Mouse (Mus musculus) midbrain, embryonic 10.5 days (tissue): Measurements from ENCODE around the gene Mmel1. TPM values are rescaled to one million over a fixed set of nuclear protein-coding genes. Genes with fewer than 3 reads are reported as not detected.

Experiments
- DNase-seq: peaks from one replicate; pipeline ENCODE4 v3.0.0-alpha.2; 2017; ENCODE audit warnings: low spot score
- H3K27ac ChIP-seq: fragments of 300-500 bp; sonication (generic); replicated peaks from 2 replicates; pipeline ENCODE4 v1.5.1; 2016; ENCODE audit warnings: mild to moderate bottlenecking
- H3K27me3 ChIP-seq: fragments of 300-500 bp; sonication (generic); 2 replicates; pipeline ENCODE4 v1.6.1; 2016; ENCODE audit warnings: low read depth, mild to moderate bottlenecking; ENCODE audit not compliant: poor library complexity, severe bottlenecking
- H3K36me3 ChIP-seq: fragments of 300-500 bp; sonication (generic); 2 replicates; pipeline ENCODE4 v1.6.1; 2016; ENCODE audit warnings: mild to moderate bottlenecking, moderate library complexity
- H3K4me1 ChIP-seq: fragments of 300-500 bp; sonication (generic); 2 replicates; pipeline ENCODE4 v1.6.1; 2016
- H3K4me3 ChIP-seq: fragments of 300-500 bp; sonication (generic); 2 replicates; pipeline ENCODE4 v1.5.1; 2016; ENCODE audit warnings: mild to moderate bottlenecking, moderate library complexity
- H3K9me3 ChIP-seq: fragments of 300-500 bp; sonication (generic); replicated peaks from 2 replicates; pipeline ENCODE4 v1.6.1; 2016; ENCODE audit warnings: mild to moderate bottlenecking
- WGBS: fragments of 180-500 bp; shearing (Covaris S2); methylation state at CpG from one replicate; pipeline ENCODE4 v1.1.7; 2016; 5-methylcytosine and 5-hydroxymethylcytosine counted together
- polyA plus RNA-seq: library from polyadenylated mRNA; unstranded; fragments of >200 nt; fragmentation: Nextera tagmentation; extraction: Ambion mirVana; gene quantifications from 2 replicates; pipeline ENCODE4 v1.2.1, GENCODE M21; 2016

Mmel1 gene
- polyA plus RNA-seq, 1 experiment from 2014 or later: 0.35 TPM

DNA sequence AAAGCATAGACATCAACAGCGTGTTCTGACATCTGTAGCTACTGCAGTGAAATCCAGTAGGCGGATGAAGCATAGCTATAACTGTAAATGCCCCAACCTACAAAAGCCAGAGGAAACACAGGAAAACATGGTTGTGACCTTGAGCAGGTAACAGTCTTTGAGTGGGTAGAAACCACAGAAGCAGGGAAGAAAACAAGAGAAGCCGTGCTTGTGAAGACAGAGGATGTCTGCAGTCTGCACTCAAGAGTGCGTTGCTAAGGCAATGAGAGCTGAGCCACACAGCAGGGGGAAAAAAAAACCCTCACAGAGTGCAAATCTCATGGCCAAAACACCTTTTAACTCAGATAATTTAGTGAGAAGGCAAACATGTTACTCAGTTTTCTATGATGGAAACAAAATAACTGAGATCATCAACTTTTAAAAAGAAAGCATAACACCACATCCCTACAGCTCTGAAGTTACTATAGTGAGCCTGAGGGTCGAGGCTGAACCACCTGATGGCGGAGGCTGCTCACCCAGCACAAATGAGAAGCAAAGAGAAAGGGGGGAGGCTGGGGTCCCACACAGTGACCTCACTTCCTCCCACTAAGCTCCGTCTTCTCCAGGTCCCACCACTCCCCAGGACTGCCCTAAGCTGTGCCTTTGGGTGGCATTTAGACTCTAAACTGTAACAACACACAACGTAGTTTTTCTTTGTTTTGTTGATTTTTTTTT lies 67.3 kb downstream of the Mmel1 start:
- H3K9me3 ChIP-seq: no peaks in the 10 kb centered on the region
- no peak for DNase-seq
- no peak overlapping the region for H3K4me3 ChIP-seq
- H3K36me3 ChIP-seq: no peaks in the 10 kb centered on the region
- 57% methylated on average over 8 of the region's 8 CpGs for WGBS
- H3K27me3 ChIP-seq: 0 out of 2 replicates have a peak, but pooled peaks cover 4% of the 10 kb centered on the region
- peak overlapping the region; percentile 38 for H3K27ac ChIP-seq
- peaks cover 20% of the 10 kb centered on the region for H3K4me1 ChIP-seq

DNA sequence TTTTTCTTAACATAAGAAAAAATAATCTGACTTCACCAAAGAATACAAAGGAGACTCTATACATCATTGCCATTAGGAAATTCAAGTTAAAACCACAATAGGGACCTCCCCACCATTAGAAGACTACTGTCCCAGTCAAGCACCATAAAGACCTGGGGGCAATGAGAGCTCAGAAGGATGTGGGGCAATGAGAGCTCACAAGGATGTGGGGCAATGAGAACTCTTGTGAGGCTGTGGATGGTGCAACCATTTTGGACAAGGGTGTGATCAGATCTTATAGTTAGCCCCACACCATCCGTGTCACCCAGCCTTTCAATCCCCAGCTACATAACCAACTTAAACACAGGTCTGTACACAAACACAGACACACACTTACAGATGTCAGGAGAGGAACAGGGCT lies 68.4 kb downstream of the Mmel1 start:
- no peak overlapping the region for H3K4me3 ChIP-seq
- H3K36me3 ChIP-seq: no peaks in the 10 kb centered on the region
- 74% methylated on average over 1 of the region's 1 CpGs for WGBS
- H3K27ac ChIP-seq: no peak overlapping the region
- 0 out of 2 replicates have a peak, but pooled peaks cover 7% of the 10 kb centered on the region for H3K9me3 ChIP-seq
- peaks cover 20% of the 10 kb centered on the region for H3K4me1 ChIP-seq
- H3K27me3 ChIP-seq: no peaks in the 10 kb centered on the region
- DNase-seq: no peak

DNA sequence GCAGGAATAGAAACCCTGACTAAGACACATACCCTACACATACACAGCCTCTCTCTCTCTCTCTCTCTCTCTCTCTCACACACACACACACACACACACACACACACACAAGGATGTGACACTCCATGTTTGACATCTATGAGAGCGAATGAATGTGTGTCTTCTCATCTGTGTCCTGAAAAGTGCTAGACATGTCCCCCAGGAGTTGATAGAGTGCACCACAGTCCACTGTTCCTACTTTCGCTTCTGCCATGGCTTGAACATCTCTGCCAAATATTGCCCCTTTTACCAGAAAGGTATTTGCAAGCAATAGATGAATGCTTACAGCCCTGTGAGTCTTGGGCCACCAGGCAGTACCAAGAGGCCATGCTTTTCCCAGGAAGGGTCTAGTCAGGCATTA lies 70.8 kb downstream of the Mmel1 start:
- no peak for DNase-seq
- H3K9me3 ChIP-seq: 0 out of 2 replicates have a peak, but pooled peaks cover 7% of the 10 kb centered on the region
- no peaks in the 10 kb centered on the region for H3K27me3 ChIP-seq
- no peak overlapping the region for H3K4me3 ChIP-seq
- no peaks in the 10 kb centered on the region for H3K36me3 ChIP-seq
- H3K4me1 ChIP-seq: peaks cover 26% of the 10 kb centered on the region
- 84% methylated on average over 2 of the region's 2 CpGs for WGBS
- no peak overlapping the region for H3K27ac ChIP-seq

DNA sequence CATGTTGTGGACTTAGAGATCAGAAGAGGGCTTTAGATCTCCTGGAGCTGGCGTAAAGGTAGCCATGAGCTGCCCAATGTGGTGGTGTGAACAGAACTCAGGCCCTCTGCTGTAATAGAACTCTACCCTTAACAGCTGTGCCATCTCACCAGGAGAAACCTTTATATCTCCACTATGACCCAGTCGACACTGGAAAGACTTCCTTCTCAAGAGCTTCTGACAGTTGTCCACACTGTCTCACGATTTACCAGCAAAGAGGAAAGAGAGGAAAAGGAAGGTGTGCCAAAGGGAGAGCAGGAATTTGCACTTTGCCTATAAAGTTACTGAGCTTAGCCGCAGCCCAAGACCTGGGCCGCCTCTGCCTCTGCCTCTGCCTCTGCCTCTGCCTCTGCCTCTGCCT lies 72.4 kb downstream of the Mmel1 start:
- Histone ChIP-seq H3K9me3 (0 out of 2 replicates have a peak, but pooled peaks cover 7% of the 10 kb centered on the region), H3K27ac (no peak overlapping the region), H3K36me3 (no peaks in the 10 kb centered on the region), H3K27me3 (no peaks in the 10 kb centered on the region), H3K4me3 (no peak overlapping the region), H3K4me1 (peaks cover 32% of the 10 kb centered on the region)
- no peak for DNase-seq
- WGBS: 96% methylated on average over 5 of the region's 5 CpGs

DNA sequence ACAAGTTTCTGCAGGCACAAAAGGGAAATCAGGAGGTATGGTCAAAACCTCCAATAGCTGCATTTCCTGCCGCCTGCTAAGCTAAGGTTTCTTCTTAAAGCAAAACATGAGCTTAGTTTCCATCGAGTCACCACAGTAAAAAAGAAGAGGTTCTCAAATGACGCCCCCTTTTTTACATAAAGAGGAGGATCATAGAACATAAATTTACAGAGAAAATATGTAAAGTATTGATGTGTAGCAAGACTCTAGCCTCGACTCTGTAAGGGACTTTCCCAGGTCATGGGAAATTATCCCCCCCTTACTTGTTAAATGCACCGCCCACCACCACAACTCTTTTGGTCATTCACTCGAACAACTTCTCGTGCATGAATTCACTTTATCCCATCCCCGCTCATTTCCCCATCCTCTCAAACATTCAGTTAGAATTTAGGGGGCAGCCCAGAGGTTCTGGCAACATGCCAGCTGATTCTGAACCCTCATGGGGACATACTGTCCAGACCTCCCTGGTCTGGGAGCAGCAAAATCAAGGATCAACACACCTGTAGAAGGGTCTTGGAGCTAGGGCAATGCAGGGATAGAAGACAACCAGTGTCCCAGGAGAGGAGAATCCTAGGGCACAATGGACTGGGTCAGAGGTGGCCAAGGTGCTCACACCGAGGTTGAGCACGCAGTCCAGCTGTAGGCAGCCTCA lies 73.4 kb downstream of the Mmel1 start:
- Histone ChIP-seq H3K27me3 (no peaks in the 10 kb centered on the region), H3K4me1 (peaks cover 38% of the 10 kb centered on the region), H3K4me3 (no peak overlapping the region), H3K36me3 (no peaks in the 10 kb centered on the region), H3K9me3 (0 out of 2 replicates have a peak, but pooled peaks cover 7% of the 10 kb centered on the region), H3K27ac (no peak overlapping the region)
- DNase-seq: no peak
- WGBS: 89% methylated on average over 10 of the region's 10 CpGs

DNA sequence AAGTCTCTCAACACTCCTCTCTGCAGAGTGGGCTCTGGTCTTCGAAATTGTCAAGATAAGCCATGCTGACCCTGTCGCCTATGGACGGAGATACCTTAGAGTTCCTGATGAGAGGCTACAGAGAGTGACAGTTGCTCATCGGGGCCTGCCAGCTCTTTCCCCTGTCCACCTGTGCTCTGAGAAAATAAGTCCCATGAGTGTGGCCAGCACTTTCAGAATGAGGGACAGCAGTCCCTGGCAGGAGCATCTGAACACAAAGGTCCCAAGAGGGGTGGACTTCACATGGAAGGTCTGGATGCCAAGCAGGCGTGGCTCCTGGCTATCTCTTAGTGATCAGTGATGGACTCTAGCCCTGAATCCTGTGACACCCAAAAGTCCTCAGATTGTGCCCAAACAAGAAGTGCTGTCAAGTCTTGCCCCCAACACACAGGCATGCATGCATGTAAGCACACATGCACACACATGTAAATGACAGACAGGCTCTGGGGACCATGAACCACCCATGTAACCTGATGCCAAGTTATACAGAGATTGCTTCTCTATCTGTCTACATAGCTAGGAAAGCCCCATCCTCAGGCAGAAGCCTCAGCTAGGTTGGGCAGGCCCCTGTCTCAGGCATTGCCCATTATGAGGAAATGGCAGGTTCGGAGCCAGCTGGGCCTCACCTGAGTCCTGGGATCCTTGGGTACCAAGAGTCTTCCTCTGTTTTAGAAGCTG lies 74.1 kb downstream of the Mmel1 start:
- no peak for DNase-seq
- Histone ChIP-seq H3K4me1 (peaks cover 44% of the 10 kb centered on the region), H3K9me3 (0 out of 2 replicates have a peak, but pooled peaks cover 7% of the 10 kb centered on the region), H3K36me3 (no peaks in the 10 kb centered on the region), H3K4me3 (peak overlapping the region; percentile 28; the same call in 1 of the 2 replicates), H3K27me3 (no peaks in the 10 kb centered on the region), H3K27ac (peak overlapping the region; percentile 61)
- WGBS: 91% methylated on average over 6 of the region's 6 CpGs

DNA sequence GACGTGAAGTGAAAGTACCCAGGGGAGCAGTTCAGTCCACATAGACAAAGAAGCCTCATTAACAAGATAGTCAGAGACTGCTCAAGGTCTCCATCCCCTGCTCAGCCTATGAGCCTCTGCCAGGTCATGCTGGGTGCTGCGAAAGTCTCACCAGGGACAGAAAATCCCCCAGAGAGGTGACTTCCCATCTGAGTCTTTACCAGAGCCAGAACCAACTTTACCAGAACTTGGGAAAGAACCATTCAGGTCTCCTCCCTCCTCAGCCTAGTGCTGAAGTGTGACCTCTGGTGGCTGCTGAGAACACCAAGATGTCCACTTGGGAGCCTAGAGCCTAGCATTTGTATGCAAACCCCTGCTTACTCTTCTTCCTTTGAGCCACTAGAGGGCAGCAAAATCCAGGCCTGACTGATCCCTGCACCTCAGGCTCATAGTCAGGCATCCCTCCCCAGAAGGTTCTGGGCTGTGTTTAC lies 74.8 kb downstream of the Mmel1 start:
- H3K9me3 ChIP-seq: 0 out of 2 replicates have a peak, but pooled peaks cover 7% of the 10 kb centered on the region
- peak overlapping the region; percentile 61 for H3K27ac ChIP-seq
- peaks cover 6% of the 10 kb centered on the region; the same call in 1 of the 2 replicates for H3K27me3 ChIP-seq
- 30% methylated on average over 2 of the region's 2 CpGs for WGBS
- H3K4me3 ChIP-seq: peak overlapping the region; percentile 28; the same call in 1 of the 2 replicates
- no peaks in the 10 kb centered on the region for H3K36me3 ChIP-seq
- DNase-seq: peak; percentile 78
- peaks cover 50% of the 10 kb centered on the region for H3K4me1 ChIP-seq

Other genes with a start within 250 kb of the Mmel1 start
- 12.5 and 14.1 TPM in 2 replicates for gene Prdm16, start 232.7 kb upstream of the Mmel1 start, polyA plus RNA-seq
- gene Actrt2, start 201.7 kb upstream of the Mmel1 start, polyA plus RNA-seq: not detected in 2 replicates
- gene Ttc34, start 32.1 kb upstream of the Mmel1 start, polyA plus RNA-seq: 0.22 and 0.57 TPM in 2 replicates
- gene Fam213b, start 29.6 kb downstream of the Mmel1 start, polyA plus RNA-seq: 45.9 and 46.8 TPM in 2 replicates
- gene Tnfrsf14, start 59.0 kb downstream of the Mmel1 start, polyA plus RNA-seq: 0.67 and 0.99 TPM in 2 replicates
- gene Hes5, start 91.3 kb downstream of the Mmel1 start, polyA plus RNA-seq: 690 and 827 TPM in 2 replicates
- gene Pank4, start 94.5 kb downstream of the Mmel1 start, polyA plus RNA-seq: 47.6 and 48.6 TPM in 2 replicates
- 0.57 and 0.72 TPM in 2 replicates for gene Plch2, start 187.2 kb downstream of the Mmel1 start, polyA plus RNA-seq
- gene Pex10, start 197.4 kb downstream of the Mmel1 start, polyA plus RNA-seq: 21.0 and 21.1 TPM in 2 replicates
- 137 and 147 TPM in 2 replicates for gene Rer1, start 216.8 kb downstream of the Mmel1 start, polyA plus RNA-seq
- gene Morn1, start 217.0 kb downstream of the Mmel1 start, polyA plus RNA-seq: 5.1 and 6.2 TPM in 2 replicates